Mouse (Mus musculus) spleen, postnatal 4 days (tissue): ENCODE data around the gene Agap2.

Experiments
- DNase-seq, 2 experiments: peaks; one replicate each; pipeline ENCODE4 v3.0.0; 2022; ENCODE audit warnings: low spot score in 2 of 2

Gene Agap2

DNA sequence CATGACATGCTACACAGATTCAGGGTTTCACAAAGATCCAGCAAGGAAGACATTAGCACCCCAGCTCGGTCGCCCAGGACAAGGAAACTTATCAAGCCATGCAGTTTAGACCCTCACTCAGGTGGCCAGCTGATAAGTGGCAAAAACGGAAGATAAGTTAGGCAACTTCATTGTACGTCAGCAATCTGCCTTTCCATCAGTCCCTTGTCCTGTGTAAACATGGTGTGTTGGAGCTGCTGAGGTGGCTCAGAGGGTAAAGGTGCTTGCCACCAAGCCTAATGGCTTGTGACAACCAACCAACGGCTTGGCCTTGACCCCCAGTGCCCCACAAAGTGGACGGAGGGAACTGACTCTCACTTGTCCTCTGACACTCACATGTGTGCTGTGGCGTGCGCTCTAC, 25.3 kb downstream of the Agap2 start:
- DNase-seq = no peak

GRCm38 (mm10) chr10:127101151-127101550, 26.1 kb downstream of the Agap2 start:
- no peak for DNase-seq

- DNase-seq = no peak
Measured at GRCm38 (mm10) chr10:127103631-127104030, 28.5 kb downstream of the Agap2 start.

DNA sequence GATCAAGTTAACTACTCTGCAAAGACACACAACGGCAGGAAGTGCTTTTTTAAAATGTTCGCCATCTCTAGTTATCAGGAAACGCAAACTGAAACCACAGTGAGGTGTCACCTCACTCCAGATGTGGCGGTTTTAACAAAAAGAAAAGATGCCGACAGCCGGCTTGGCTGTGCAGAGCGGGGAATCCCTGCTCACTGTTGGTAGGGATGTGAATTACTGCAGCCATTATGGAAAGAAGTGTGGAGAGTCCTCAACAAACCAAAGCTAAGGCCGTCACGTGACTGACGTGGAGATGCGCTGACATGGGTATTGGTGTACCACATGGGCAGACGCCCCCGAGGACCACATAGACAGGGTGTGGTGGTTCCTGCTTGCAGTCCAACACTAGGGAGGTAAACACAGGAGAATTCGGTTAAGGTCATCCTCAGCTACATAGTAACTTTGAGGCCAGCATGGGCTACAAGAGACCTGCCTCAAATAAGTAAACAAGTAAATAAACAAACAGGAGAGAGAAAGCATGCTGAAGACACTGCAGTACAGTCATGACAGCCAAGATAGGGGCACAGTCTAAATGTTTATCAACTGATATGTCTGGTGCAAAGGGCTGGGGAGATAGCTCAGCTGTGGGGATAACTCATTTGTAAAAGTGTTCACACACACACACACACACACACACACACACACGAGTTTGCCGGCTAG, 32.6 kb downstream of the Agap2 start:
- DNase-seq = no peak

DNA sequence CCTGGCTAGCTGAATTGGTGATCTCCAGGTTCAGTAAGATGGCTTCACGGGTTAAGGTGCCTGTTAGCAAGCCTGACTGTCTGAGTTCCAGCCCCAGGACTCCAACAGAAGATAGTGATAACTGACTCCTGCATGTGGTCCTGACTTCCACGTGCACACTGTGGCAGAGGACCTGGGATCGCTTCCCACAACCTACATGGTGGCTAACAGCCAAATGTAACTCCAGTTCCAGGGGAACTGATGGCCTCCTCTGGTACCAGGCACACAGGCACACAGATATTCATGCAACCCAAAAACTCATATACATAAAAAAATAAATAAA, 33.1 kb downstream of the Agap2 start:
- no peak for DNase-seq

DNA sequence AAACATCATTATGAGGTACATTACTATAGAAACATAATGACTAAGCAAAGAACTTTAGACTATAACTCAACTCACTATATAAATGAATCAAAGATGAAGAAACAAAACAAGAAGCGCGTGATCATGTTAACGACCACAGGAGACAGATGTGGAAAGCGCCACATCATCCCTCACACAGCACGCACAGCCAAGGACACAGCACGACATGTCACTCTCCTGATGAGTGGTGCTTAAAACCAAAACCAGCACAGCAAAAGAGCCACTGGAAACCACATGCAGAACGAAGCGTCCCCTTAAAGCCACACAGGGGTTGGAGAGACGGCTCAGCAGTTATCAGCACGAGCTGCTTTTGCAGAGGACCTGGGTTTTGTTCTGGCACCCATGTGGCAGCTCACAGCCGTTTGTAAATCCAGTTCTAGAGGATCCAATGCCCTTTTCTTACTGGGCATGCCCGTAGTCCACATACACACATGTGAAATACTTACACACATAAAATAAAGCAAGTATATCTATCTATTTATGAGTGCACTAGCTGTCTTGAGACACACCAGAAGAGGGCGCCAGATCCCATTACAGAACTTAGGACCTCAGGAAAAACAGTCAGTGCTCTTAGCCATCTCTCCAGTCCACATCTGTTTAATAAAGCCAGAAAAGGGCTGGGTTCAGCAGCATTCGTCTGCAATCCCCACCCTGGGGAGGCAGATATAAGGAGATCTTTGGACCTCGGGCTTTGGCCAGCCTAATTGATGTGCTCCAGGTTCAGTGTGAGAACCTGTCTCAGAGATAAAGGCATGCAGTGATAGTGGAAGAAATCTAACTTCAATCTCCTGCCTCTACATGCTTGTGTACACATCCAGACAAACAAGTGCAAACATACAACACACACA, 36.2 kb downstream of the Agap2 start:
- no peak for DNase-seq

DNA sequence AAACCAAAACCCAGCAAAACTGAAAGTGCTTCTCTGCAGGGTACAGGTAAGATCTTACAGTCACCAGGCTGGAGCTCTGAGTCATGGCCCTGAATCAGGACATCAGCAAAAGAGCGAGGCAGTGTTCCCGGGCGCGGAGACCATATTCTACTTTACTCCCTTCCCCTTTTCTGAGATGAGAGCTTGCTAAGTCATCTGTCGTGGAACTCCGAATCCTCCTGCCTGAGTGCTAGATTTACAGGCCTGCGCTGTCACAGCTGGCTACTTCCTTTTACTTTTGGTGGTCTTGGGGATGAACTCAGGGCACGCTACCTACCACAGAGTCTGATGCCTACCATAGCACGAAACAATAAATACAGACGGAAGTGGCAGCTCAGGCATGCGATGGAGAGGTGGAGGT, 39.3 kb downstream of the Agap2 start:
- DNase-seq = no peak

DNA sequence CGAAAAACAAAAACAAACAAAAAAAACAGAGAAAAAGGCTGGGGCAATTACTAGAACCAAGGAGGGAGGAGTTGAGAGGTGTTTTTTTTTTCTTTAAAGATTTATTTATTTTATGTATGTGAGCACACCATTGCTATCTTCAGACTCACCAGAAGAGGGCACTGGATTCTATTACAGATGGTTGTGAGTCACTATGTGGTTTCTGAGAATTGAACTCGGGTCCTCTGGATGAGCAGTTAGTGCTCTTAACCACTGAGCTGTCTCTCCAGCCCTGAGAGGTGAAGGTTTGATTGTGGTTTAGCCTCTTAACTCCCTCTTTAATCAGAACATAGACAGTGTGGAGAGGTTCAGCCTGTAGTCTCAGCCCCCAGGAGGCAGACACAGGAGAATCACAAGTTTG, 40.0 kb downstream of the Agap2 start:
- DNase-seq = no peak

GRCm38 (mm10) chr10:127118470-127118869, 43.4 kb downstream of the Agap2 start:
- no peak for DNase-seq

DNA sequence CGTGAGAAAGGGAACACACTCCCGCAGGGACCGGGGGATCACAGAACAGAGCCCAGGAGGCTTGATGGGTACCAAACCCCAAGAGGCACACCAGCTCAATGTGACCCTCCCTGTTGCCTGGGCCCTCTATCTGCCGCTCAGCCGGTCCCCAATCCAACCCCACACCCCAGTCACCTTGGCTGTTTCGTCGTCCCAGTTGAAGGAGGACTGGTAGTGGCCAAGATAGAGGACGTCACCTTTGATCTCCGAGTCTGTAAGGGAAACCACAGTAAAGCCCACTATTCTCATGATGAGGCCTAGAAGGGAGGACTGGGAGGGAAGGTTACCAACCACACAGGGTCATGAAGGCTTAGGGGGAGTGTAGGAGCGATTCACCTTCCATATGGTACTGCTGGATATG, 44.1 kb downstream of the Agap2 start:
- no peak for DNase-seq

DNA sequence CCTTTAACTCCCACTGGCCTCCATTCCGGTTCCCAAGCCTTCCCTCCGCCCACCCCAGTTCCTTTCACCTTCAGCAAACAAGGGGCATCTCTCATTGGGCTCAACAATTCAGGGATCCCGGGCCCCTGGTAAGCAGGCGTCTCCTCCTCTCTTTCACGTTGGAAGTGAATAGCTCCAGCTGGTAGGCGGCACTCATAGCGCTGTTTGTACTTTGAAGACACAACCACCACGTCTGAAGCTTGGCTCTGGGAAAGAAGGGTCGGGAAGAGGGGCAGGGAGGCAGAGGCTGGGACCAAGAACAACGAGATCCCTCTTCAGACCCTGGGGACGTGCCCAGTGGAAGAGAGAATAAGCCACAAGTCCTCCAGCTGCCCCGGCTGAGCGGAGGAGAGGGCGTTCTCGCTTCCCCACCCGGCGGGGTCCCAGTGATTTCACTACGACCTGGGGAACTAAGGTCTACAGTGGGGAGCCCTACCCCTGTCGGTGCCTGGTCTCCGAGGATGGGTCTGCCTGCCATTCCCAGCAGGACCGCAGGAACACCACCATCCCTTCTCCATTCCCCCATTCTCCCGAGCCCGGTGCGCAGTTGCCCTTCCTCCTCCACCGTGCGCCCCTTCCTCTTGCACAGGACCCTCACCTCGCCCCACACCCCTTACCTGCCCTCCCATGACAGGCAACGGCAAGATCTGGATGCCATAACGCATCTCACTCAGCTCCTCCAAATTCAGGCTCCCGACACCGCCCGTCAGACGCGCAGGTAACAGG, 45.4 kb downstream of the Agap2 start:
- no peak for DNase-seq

- peak; percentile 95 for DNase-seq
Measured at GRCm38 (mm10) chr10:127121066-127121477, 46.0 kb downstream of the Agap2 start, which contains the start of gene Os9. TSS of gene Os9 (minus strand) at chr10:127121131.

DNA sequence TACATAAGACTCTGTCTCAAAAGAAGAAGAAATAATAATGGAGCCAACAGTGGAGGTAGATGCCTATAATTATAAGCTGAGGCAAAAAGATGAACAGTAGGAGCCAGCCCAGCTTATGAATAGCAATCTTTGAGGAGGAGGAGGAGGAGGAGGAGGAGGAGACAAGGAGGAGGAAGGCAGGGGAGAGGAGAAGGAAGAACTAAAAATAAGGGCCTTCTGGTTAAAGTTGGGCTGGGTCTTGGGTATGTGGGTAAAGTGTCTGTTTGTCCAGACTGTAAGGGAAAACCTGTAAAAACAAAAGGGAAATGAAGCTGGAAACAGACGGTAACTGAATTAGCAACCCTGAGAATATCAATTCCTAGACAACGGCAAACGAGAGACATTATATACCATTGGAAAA, 46.9 kb downstream of the Agap2 start:
- no peak for DNase-seq

- DNase-seq = peak in 1 of 2 experiments; percentile 65
Measured at GRCm38 (mm10) chr10:127122784-127123435, 47.8 kb downstream of the Agap2 start.

DNA sequence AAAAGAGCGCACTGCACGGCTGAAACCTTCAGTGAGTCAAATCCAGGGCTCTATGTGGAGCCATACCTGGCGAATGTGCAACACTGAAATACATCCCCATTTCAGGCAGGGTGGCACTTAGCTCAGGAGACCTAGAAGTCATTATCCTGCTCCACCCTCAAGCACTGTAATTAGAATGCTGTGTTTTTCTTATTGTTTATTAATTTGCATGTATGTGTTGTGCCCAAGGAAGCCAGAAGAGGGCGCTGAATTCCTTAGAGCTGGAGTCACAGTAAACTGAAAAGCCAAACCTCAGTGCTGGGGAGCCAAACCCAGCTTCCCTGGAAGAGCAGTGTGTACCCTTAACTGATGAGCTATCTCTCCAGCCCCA, 48.3 kb downstream of the Agap2 start:
- peak; percentile 72 to 83 for DNase-seq

- peak in 1 of 2 experiments; percentile 39 for DNase-seq
Measured at GRCm38 (mm10) chr10:127125210-127126001, 50.3 kb downstream of the Agap2 start.

DNA sequence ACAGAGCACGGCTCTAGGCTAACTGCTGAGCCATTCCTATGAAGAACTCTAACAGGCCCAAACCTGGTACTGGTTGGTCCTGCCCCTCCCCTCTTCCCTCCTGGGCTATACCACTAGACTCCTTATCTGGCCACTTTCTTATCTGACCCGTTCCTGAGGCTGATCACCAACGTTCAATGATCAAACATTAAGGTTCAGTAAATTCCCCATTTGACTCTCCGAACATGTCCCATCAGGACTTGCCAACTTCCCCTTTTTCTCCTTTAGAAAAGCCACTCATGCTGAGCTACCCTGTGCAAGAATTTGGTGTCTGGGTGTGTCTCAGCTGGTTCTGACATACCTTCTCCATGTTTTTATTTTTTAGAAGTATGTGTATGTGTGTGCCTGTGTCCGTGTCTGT, 51.5 kb downstream of the Agap2 start:
- DNase-seq = no peak

- no peak for DNase-seq
Measured at GRCm38 (mm10) chr10:127127711-127128279, 52.7 kb downstream of the Agap2 start.

GRCm38 (mm10) chr10:127129431-127129830, 54.3 kb downstream of the Agap2 start:
- DNase-seq = no peak

GRCm38 (mm10) chr10:127132469-127132868, 57.4 kb downstream of the Agap2 start:
- no peak for DNase-seq
